Mouse (Mus musculus) E14TG2a.4 (cell line): Measurements from ENCODE around the gene Tars2.

Experiments
- CTCF ChIP-seq: conservative IDR thresholded peaks from 2 replicates; pipeline ENCODE4 v1.5.1; 2014; ENCODE audit warnings: low read length
- NANOG ChIP-seq: IDR thresholded peaks from 2 replicates; pipeline ENCODE4 v1.6.1; 2014; ENCODE audit warnings: borderline replicate concordance, low read length, mixed read lengths
- POU5F1 ChIP-seq: IDR thresholded peaks from 2 replicates; pipeline ENCODE4 v1.6.1; 2014; ENCODE audit warnings: low read length, borderline replicate concordance

DNA sequence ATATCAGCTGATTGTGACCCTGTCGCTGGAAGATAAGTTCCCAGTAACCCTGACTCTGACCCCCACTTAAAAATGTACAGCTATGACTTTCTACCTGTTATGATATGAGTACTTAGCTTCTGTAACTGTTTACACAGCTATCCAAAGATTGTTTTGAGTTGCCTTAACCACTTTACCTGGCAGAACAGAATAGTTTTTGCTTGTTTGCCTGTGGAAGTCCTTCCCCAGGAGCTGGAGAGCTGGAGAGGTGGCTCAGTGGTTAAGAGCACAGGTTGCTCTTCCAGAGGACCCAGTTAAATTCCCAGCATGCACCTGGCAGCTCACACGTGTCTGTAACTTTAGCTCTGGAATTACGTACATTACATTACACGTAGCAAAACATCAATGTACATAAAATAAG, 55.4 kb downstream of the Tars2 start:
- TF ChIP-seq CTCF (no peak), POU5F1 (no peak), NANOG (no peak)
